Mouse (Mus musculus): ENCODE measurements at regions not wholly inside any gene's neighbourhood (a gene's known extent, or its start where the extent isn't known, plus 50 kb on each side); places are given as distances from the start of the nearest gene placed in this dataset.
A peak's percentile ranks its signal among the peaks of the same experiment; 100 is the strongest.

DNA sequence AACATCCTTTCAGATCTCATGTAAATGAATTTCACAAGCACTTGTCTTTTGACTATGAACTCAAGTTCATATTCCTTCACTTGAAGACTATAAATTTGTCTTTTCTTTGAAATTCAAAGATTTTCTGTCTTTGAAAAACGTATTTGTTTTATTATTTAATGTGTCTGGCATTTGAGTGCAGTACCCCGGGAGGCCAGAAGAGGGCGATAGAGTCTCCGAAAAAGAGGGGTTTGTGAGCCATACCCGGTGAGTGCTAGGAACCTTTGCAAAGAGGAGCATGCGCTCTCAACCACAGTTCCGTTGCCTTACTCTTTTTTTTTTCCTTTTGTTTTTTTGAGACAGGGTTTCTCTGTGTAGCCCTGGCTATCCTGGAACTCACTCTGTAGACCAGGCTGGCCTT, 177.6 kb upstream of the Gjb5 start:
- no peaks in the 10 kb centered on the region for H3K4me1 ChIP-seq (ENCODE audit: insufficient read depth)
- no peaks in the 10 kb centered on the region for H3K36me3 ChIP-seq (ENCODE audit: insufficient read depth)
- DNase-seq (no peak), ATAC-seq (ENCODE audit: insufficient read depth) (no peak)
- no peak overlapping the region for H3K27ac ChIP-seq (ENCODE audit: low read depth)
- no peaks in the 10 kb centered on the region for H3K27me3 ChIP-seq (ENCODE audit: insufficient read depth, low read length)
- TF ChIP-seq CTCF (IDR thresholded peaks at IDR 0.05; ENCODE audit: low read depth) = peak; percentile 45
- 76% methylated on average over 7 of the region's 7 CpGs for WGBS
- H3K4me2 ChIP-seq = no peak overlapping the region
- H3K4me3 ChIP-seq (ENCODE audit: low read depth, low read length) = no peak overlapping the region
- no peaks in the 10 kb centered on the region for H3K9me3 ChIP-seq (ENCODE audit: low read depth, low read length)
- H3K9ac ChIP-seq = no peak overlapping the region

DNA sequence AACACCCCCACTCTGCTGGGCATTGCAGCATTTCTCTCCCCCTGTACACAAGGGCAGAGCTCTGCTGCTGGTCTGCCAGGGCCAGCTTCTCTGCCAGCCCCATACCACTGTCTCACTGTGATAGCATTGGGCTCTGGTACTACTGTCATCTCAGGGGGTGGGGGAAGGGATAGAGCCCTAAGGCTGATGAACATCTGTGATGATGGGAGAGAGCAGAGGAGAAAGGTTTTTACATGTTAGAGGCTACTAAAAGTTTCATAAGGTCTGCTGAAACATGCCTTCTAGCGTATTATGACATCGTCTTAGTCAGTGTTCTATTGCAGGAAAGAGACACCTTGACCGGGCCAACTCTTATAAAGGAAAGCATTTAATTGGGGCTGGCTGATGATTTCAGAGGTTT, 176.4 kb upstream of the Gjb5 start:
- DNase-seq (no peak), ATAC-seq (ENCODE audit: insufficient read depth) (no peak)
- WGBS = 94% methylated on average over 3 of the region's 3 CpGs

DNA sequence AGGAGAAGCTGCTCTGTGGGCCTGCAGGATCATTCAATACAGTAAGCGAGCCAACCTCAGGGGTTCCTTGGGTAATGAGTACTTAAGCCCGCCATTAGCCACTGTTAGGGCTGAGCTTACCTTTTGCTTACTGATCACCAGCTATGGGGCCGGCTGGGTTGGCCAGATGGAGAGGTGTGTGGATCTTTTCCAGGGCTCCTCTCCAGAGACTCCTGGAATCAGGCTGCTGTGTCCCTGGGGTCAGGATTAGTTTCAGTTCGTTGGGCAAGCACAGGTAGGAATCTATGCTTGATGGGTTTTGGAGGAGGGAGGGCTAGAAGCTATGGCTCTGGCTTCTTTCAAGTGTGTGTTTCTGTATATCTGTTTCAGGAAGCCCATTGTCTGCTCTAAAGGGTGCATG, 175.7 kb upstream of the Gjb5 start:
- ATAC-seq (ENCODE audit: insufficient read depth) = no peak
- H3K4me2 ChIP-seq = no peak overlapping the region
- WGBS = 69% methylated on average over 4 of the region's 4 CpGs

More for the DNA sequence above, 176.4 kb upstream of the Gjb5 start:
- Histone ChIP-seq H3K4me2 (no peak overlapping the region), H3K4me1 (ENCODE audit: insufficient read depth) (no peaks in the 10 kb centered on the region), H3K4me3 (ENCODE audit: low read depth, low read length) (no peak overlapping the region), H3K9me3 (ENCODE audit: low read depth, low read length) (no peaks in the 10 kb centered on the region), H3K27ac (ENCODE audit: low read depth) (no peak overlapping the region), H3K27me3 (ENCODE audit: insufficient read depth, low read length) (no peaks in the 10 kb centered on the region), H3K36me3 (ENCODE audit: insufficient read depth) (no peaks in the 10 kb centered on the region), H3K9ac (no peak overlapping the region)
- no peak for TF ChIP-seq CTCF (IDR thresholded peaks at IDR 0.05; ENCODE audit: low read depth)

DNA sequence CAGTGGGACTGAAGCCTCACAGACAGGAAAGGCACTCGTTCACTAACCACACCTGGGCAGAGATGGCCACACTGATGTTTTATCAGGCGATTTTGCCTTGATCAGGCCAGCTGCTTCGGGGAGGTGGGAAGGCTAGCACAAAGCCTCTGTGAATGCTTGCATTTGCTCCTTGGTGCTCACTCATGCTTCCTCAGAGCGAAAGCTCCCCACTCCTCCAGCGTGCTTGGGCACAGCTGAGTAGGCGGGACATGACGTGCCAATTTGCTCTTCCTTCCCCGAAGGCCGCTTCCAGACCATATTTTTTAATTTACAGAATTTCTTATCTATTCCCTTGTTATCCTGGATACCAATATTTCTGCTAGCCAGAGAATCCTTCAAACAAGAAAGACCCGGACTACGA, 172.8 kb upstream of the Gjb5 start:
- ATAC-seq (ENCODE audit: insufficient read depth) (no peak), DNase-seq (no peak)
- H3K4me2 ChIP-seq = no peak overlapping the region
- no peaks in the 10 kb centered on the region for H3K36me3 ChIP-seq (ENCODE audit: insufficient read depth)
- no peak overlapping the region for H3K9ac ChIP-seq
- WGBS = 79% methylated on average over 11 of the region's 11 CpGs
- no peaks in the 10 kb centered on the region for H3K27me3 ChIP-seq (ENCODE audit: insufficient read depth, low read length)
- H3K4me1 ChIP-seq (ENCODE audit: insufficient read depth) = no peaks in the 10 kb centered on the region
- no peak overlapping the region for H3K4me3 ChIP-seq (ENCODE audit: low read depth, low read length)
- no peak overlapping the region for H3K27ac ChIP-seq (ENCODE audit: low read depth)
- H3K9me3 ChIP-seq (ENCODE audit: low read depth, low read length) = no peaks in the 10 kb centered on the region
- TF ChIP-seq CTCF (IDR thresholded peaks at IDR 0.05; ENCODE audit: low read depth) = no peak

More for the DNA sequence above, 175.7 kb upstream of the Gjb5 start:
- H3K36me3 ChIP-seq (ENCODE audit: insufficient read depth) = no peaks in the 10 kb centered on the region
- no peak overlapping the region for H3K4me3 ChIP-seq (ENCODE audit: low read depth, low read length)
- TF ChIP-seq CTCF (IDR thresholded peaks at IDR 0.05; ENCODE audit: low read depth) = no peak
- H3K9me3 ChIP-seq (ENCODE audit: low read depth, low read length) = no peaks in the 10 kb centered on the region
- no peaks in the 10 kb centered on the region for H3K27me3 ChIP-seq (ENCODE audit: insufficient read depth, low read length)
- no peak overlapping the region for H3K9ac ChIP-seq
- H3K27ac ChIP-seq (ENCODE audit: low read depth) = no peak overlapping the region
- DNase-seq = no peak
- H3K4me1 ChIP-seq (ENCODE audit: insufficient read depth) = no peaks in the 10 kb centered on the region

DNA sequence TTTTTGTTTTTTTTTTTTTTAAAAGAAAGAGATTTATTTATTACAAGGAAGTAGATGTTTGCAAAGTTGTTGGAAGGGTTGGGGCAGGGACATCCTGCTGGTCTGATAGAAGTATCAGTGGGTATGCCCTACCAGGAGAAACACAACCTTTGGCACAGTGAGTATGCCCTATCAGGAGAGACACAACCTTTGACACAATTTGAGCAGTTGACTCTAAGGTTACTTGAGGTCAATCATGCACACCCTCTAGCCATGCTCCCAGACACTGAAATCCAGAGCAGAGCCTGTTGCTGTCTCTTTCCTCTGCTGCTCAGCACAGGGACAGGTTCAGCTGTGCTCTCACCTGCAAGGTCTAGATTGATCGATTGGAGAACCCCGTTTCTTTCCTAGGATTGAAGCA, 164.2 kb upstream of the Gjb5 start:
- Histone ChIP-seq H3K4me3 (ENCODE audit: low read depth, low read length) (no peak overlapping the region), H3K36me3 (ENCODE audit: insufficient read depth) (no peaks in the 10 kb centered on the region), H3K9ac (no peak overlapping the region), H3K9me3 (ENCODE audit: low read depth, low read length) (no peaks in the 10 kb centered on the region), H3K27ac (ENCODE audit: low read depth) (no peak overlapping the region), H3K4me1 (ENCODE audit: insufficient read depth) (no peaks in the 10 kb centered on the region), H3K4me2 (no peak overlapping the region), H3K27me3 (ENCODE audit: insufficient read depth, low read length) (no peaks in the 10 kb centered on the region)
- no peak for TF ChIP-seq CTCF (IDR thresholded peaks at IDR 0.05; ENCODE audit: low read depth)
- no peak for ATAC-seq (ENCODE audit: insufficient read depth)
- DNase-seq = no peak
- WGBS = 94% methylated on average over 2 of the region's 2 CpGs

DNA sequence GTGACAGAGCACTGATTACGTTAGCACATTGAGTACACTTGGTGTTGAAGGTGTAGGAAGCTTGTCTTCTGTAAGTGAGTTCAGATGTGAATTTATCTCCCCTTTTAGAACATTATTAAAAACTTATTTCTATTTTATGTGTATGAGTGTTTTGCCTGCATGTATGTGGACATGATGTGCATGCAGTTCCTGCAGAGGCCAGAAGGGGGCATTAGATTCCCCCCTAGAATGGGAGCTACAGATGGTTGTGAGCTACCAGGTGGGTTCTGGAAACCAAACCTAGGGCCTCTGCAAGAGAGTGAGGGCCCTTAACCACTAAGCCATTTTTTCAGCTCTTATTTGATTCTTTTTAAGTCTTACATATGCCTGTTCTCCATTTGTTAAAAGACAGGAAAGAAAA, 160.0 kb upstream of the Gjb5 start:
- Histone ChIP-seq H3K4me3 (ENCODE audit: low read depth, low read length) (no peak overlapping the region), H3K9me3 (ENCODE audit: low read depth, low read length) (no peaks in the 10 kb centered on the region), H3K4me1 (ENCODE audit: insufficient read depth) (no peaks in the 10 kb centered on the region), H3K36me3 (ENCODE audit: insufficient read depth) (no peaks in the 10 kb centered on the region), H3K4me2 (no peak overlapping the region), H3K9ac (no peak overlapping the region), H3K27ac (ENCODE audit: low read depth) (no peak overlapping the region), H3K27me3 (ENCODE audit: insufficient read depth, low read length) (no peaks in the 10 kb centered on the region)
- ATAC-seq (ENCODE audit: insufficient read depth) (no peak), DNase-seq (peak; percentile 10)
- TF ChIP-seq CTCF (IDR thresholded peaks at IDR 0.05; ENCODE audit: low read depth) = peak; percentile 58
- WGBS = 85% methylated on average over 1 of the region's 1 CpGs

DNA sequence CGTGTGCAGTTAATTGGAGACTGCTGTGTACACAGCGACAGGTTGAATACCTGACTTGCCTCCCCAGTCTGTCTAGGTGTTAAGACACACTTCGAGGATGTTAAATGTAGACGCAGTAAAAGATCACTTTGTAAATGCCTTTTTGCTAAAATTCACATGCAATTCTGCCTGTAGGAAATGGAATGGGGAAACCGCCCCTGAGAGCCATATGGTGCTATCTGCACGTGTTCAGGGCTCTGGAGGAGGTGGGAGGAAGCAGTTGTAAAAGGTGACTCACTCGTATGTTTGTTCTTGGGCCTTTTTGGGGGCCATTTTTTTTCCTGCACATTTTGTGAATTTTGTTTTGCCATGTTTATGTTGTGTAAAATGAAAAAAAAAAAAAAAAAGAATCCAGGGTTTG, 159.6 kb upstream of the Gjb5 start:
- DNase-seq = no peak
- WGBS = 80% methylated on average over 7 of the region's 7 CpGs
- no peak for TF ChIP-seq CTCF (IDR thresholded peaks at IDR 0.05; ENCODE audit: low read depth)

DNA sequence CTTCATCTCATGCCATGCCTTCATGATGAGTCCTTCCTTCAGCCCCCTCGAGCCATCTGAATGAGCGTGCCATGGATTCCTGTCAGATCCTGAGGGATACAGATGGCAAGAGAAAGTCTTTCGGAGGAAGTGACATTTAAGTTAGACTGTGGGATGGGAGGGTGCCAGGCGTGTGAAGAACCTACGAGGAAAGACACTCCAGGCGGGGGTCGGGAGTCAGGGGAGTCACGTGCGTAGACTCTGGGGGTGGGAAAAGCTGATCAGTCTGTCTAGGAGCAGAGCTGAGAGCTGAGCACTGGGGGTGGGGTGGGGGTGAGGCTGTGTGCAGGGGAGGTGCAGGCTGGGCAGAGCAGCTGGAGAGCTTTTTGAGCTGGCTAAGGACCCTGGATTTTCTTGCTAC, 152.0 kb upstream of the Gjb5 start:
- WGBS = 60% methylated on average over 9 of the region's 9 CpGs
- Histone ChIP-seq H3K9ac (no peak overlapping the region), H3K4me3 (ENCODE audit: low read depth, low read length) (no peak overlapping the region), H3K27ac (ENCODE audit: low read depth) (no peak overlapping the region), H3K4me2 (no peak overlapping the region), H3K9me3 (ENCODE audit: low read depth, low read length) (no peaks in the 10 kb centered on the region), H3K27me3 (ENCODE audit: insufficient read depth, low read length) (no peaks in the 10 kb centered on the region), H3K4me1 (ENCODE audit: insufficient read depth) (no peaks in the 10 kb centered on the region), H3K36me3 (ENCODE audit: insufficient read depth) (no peaks in the 10 kb centered on the region)
- ATAC-seq (ENCODE audit: insufficient read depth) (no peak), DNase-seq (no peak)
- no peak for TF ChIP-seq CTCF (IDR thresholded peaks at IDR 0.05; ENCODE audit: low read depth)

More for the DNA sequence above, 159.6 kb upstream of the Gjb5 start:
- Histone ChIP-seq H3K9ac (no peak overlapping the region), H3K4me2 (no peak overlapping the region), H3K27ac (ENCODE audit: low read depth) (no peak overlapping the region), H3K9me3 (ENCODE audit: low read depth, low read length) (no peaks in the 10 kb centered on the region), H3K4me1 (ENCODE audit: insufficient read depth) (no peaks in the 10 kb centered on the region), H3K4me3 (ENCODE audit: low read depth, low read length) (no peak overlapping the region), H3K36me3 (ENCODE audit: insufficient read depth) (no peaks in the 10 kb centered on the region), H3K27me3 (ENCODE audit: insufficient read depth, low read length) (no peaks in the 10 kb centered on the region)
- ATAC-seq (ENCODE audit: insufficient read depth) = no peak
